Mouse (Mus musculus) naive thymus-derived CD4-positive, alpha-beta T cell, adult 5 months (primary cell): ENCODE data around the gene Arhgap4. TPM values are rescaled to one million over a fixed set of nuclear protein-coding genes. Genes with fewer than 3 reads are reported as not detected.

Source experiments
- polyA plus RNA-seq: library from polyadenylated mRNA; unstranded; fragments of 100-300 nt; shearing (Covaris generic); gene quantifications from one replicate; pipeline ENCODE4 v1.2.1, GENCODE M21; 2017

Arhgap4 gene
- polyA plus RNA-seq = 252 TPM

GRCm38 (mm10) chrX:73921823-73922549 lies at the start of gene Arhgap4, which contains the start of gene Naa10:
Arhgap4 (minus strand) TSS chrX:73921870.
Naa10 (minus strand) TSS chrX:73921944.

GRCm38 (mm10) chrX:73966248-73967176 lies 44.8 kb upstream of the Arhgap4 start, which contains the start of gene Hcfc1:
Hcfc1 (minus strand) TSS chrX:73966357.

GRCm38 (mm10) chrX:73930402-73931062 lies 8.9 kb upstream of the Arhgap4 start, which contains the start of gene Renbp:
Renbp (minus strand) TSS chrX:73930850.

GRCm38 (mm10) chrX:73895719-73896118 lies 26.0 kb downstream of the Arhgap4 start, which contains the start of gene L1cam:
L1cam (minus strand) TSS chrX:73896105.

DNA sequence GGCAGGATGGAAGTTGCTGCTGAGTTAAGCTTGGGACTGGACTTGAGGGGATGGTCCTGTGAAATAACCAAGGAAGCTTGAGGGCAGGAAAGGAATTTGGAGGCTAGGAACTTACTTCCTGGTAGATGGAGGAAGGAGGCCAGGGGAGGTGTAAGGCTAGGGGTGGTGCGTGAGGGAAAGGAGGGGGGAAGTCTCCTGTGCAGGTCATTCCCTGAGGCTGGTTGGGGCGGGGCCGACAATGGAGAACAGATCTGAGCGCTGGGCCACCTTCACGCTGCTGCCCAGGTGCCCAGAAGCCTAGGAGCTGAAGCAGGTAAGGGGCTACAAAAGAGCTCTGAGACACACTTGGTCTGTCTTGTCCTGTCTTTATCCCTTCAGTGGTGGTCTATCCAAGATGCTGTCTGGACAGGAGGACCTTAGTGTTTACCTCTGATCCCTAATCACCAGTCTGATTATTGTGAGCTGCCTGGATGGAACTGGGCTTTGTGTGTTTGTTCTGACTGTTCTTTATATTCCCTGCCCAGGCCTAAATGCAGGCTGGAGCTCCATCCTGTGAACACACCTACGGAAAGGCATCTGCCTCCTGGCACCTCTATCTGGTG lies 30.0 kb downstream of the Arhgap4 start, which contains the start of gene Avpr2:
Avpr2 (plus strand) TSS at position 552 of the 602 bp plus-strand sequence.

Other genes with a start within 250 kb of the Arhgap4 start
- not detected for gene Slc6a8, start 248.7 kb downstream of the Arhgap4 start, polyA plus RNA-seq
- 227 TPM for gene Bcap31, start 205.7 kb downstream of the Arhgap4 start, polyA plus RNA-seq
- 23.2 TPM for gene Abcd1, start 205.3 kb downstream of the Arhgap4 start, polyA plus RNA-seq
- not detected for gene Plxnb3, start 164.8 kb downstream of the Arhgap4 start, polyA plus RNA-seq
- 0.41 TPM for gene Srpk3, start 147.5 kb downstream of the Arhgap4 start, polyA plus RNA-seq
- gene Idh3g, start 135.0 kb downstream of the Arhgap4 start, polyA plus RNA-seq = 214 TPM
- gene Ssr4, start 134.8 kb downstream of the Arhgap4 start, polyA plus RNA-seq = 169 TPM
- gene Pdzd4, start 96.9 kb downstream of the Arhgap4 start, polyA plus RNA-seq = 0.15 TPM
- gene Avpr2, start 29.8 kb downstream of the Arhgap4 start, polyA plus RNA-seq = 2.3 TPM
- 32.4 TPM for gene L1cam, start 25.8 kb downstream of the Arhgap4 start, polyA plus RNA-seq
- 123 TPM for gene Naa10, start 74 bp upstream of the Arhgap4 start, polyA plus RNA-seq
- 2.1 TPM for gene Renbp, start 9.0 kb upstream of the Arhgap4 start, polyA plus RNA-seq
- 41.7 TPM for gene Hcfc1, start 44.5 kb upstream of the Arhgap4 start, polyA plus RNA-seq
- 212 TPM for gene Irak1, start 102.0 kb upstream of the Arhgap4 start, polyA plus RNA-seq
- not detected for gene Opn1mw, start 205.6 kb upstream of the Arhgap4 start, polyA plus RNA-seq
- gene Mecp2, start 213.5 kb upstream of the Arhgap4 start, polyA plus RNA-seq = 48.0 TPM
- gene Tex28, start 246.0 kb upstream of the Arhgap4 start, polyA plus RNA-seq = not detected